Mouse (Mus musculus): ENCODE data around the gene Zscan18.

DNA sequence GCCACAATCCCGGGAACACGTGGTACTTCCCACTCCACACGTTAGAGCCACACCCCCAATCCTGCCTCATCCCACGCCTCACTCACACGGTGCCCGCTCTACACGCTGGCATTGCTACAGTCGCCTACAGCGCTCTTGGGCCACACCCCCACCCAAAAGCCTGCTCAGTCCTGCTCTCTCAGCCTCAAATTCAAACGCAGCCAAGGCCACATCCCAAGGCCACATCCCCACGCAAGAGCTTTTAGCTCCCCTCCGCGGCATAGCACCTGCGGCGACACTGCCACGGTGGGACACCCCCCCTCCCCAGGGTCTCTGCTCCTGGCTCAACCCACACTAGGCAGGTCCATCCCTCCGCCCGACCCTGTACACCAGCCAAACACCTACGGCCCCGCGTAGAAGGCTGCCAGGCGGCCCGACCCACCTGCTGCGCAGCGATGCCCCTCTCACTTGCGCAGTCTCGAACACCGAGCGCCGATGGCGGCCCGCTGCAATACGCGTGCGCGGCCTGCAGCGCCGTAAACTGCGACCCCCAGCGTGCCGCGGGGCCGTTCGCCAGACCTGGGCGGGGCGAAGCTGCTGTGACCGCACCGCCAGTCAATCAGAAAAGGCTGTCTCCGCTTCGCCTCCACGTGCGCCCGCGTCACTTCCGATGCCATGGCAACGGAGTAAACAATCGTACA is 23.1 kb downstream of the Zscan18 start:
- no peak for TF ChIP-seq ZNF384 (IDR thresholded peaks at IDR 0.05; ENCODE audit: low read depth, low read length)
- no peak for TF ChIP-seq EP300 (IDR thresholded peaks at IDR 0.05; ENCODE audit: low read depth in 1 of 2, low read length in 2 of 2)
- no peak for TF ChIP-seq BHLHE40 (IDR thresholded peaks at IDR 0.05; ENCODE audit: borderline replicate concordance, low read depth, low read length)
- no peak for TF ChIP-seq CHD1 (IDR thresholded peaks at IDR 0.05; ENCODE audit: low read depth, low read length)
- TF ChIP-seq E2F4 (IDR thresholded peaks at IDR 0.05; ENCODE audit: borderline replicate concordance, low read depth, low read length): no peak
- TF ChIP-seq POLR2A (IDR thresholded peaks at IDR 0.05; ENCODE audit: control insufficient read depth in 1 of 2, insufficient read depth in 1 of 2, low read depth in 1 of 2, low read length in 2 of 2, poor library complexity in 1 of 2): no peak
- TF ChIP-seq CTCF (IDR thresholded peaks at IDR 0.05 in 2 of 3, conservative IDR thresholded peaks at IDR 0.05 in 1 of 3; ENCODE audit: control insufficient read depth in 1 of 3, insufficient read depth in 1 of 3, low read depth in 2 of 3, low read length in 3 of 3, poor library complexity in 1 of 3, severe bottlenecking in 1 of 3): no peak
- TF ChIP-seq TAL1 (IDR thresholded peaks at IDR 0.05; ENCODE audit: low read length): no peak
- TF ChIP-seq MAX (IDR thresholded peaks at IDR 0.05; ENCODE audit: low read length): no peak
- TF ChIP-seq HCFC1 (IDR thresholded peaks at IDR 0.05; ENCODE audit: low read depth, low read length): no peak
- no peak for TF ChIP-seq ZC3H11A (IDR thresholded peaks at IDR 0.05; ENCODE audit: low read depth, low read length)
- no peak for TF ChIP-seq RCOR1 (IDR thresholded peaks at IDR 0.05; ENCODE audit: low read depth, low read length)
- TF ChIP-seq TCF12 (IDR thresholded peaks at IDR 0.05; ENCODE audit: low read depth, low read length): no peak

Data from MEL (cell line).